Mouse (Mus musculus): Measurements from ENCODE around the gene Smtn. TPM values are rescaled to one million over a fixed set of nuclear protein-coding genes. Genes with fewer than 3 reads are reported as not detected.

The Smtn gene
- polyA plus RNA-seq, 1 experiment, result 4.4 TPM

DNA sequence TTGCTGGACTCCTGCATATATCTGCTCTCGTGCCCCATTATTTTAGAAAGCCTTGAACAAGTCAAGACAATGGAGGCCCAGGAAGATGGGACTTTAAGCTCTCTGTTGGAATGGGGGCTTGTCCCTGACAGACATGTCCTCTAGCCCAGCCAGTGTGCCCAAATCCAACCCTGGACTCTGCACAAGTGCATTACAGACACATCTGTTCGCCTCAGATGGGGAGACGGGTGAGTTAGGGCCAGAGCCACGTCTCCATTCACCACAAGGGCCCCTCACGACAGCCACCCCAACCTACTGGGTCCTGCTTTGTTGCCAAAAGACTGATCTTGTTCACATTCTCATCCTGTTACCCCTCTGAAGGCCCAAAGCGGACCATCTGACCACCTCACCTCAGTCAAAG, 12.2 kb downstream of the Smtn start:
- H3K4me1 ChIP-seq (ENCODE audit: control insufficient read depth, insufficient read depth, low read length), result no peaks in the 10 kb centered on the region
- no peak overlapping the region for H3K27ac ChIP-seq (ENCODE audit: control insufficient read depth, insufficient read depth, low read depth, low read length)
- no peak overlapping the region for H3K4me3 ChIP-seq (ENCODE audit: control insufficient read depth, low read depth, low read length)
- TF ChIP-seq POLR2A (IDR thresholded peaks at IDR 0.05; ENCODE audit: control insufficient read depth, low read depth, low read length) (no peak), CTCF (IDR thresholded peaks at IDR 0.05; ENCODE audit: control insufficient read depth, insufficient read depth, insufficient replicate concordance, low read depth, low read length) (no peak)
- no peaks in the 10 kb centered on the region for H3K27me3 ChIP-seq (ENCODE audit: control insufficient read depth, insufficient read depth, low read length)
- no peaks in the 10 kb centered on the region for H3K36me3 ChIP-seq (ENCODE audit: control insufficient read depth, insufficient read depth, low read length)

DNA sequence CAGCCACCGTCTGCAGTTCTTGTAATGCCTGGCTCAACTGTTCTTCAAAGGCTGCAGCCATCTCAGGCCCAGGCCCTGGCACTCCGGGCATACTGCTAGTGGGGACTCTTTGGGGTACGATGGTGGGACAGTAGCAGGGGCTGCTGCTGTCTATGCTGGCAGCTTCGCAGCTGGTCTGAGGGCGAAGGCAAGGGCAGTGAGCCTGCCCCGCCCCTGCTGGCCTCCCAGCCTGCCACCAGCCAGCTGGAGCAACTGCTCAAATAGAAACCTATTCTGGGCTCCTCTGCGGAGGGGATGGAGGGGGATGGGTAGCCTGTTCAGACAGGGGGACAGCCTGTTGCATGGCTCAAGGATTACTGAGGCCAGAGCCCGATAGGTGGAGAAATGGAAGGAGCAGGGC, 12.6 kb downstream of the Smtn start:
- H3K36me3 ChIP-seq (ENCODE audit: control insufficient read depth, insufficient read depth, low read length), result no peaks in the 10 kb centered on the region
- H3K4me1 ChIP-seq (ENCODE audit: control insufficient read depth, insufficient read depth, low read length), result no peaks in the 10 kb centered on the region
- no peak overlapping the region for H3K27ac ChIP-seq (ENCODE audit: control insufficient read depth, insufficient read depth, low read depth, low read length)
- TF ChIP-seq POLR2A (IDR thresholded peaks at IDR 0.05; ENCODE audit: control insufficient read depth, low read depth, low read length) (no peak), CTCF (IDR thresholded peaks at IDR 0.05; ENCODE audit: control insufficient read depth, insufficient read depth, insufficient replicate concordance, low read depth, low read length) (no peak)
- no peak overlapping the region for H3K4me3 ChIP-seq (ENCODE audit: control insufficient read depth, low read depth, low read length)
- H3K27me3 ChIP-seq (ENCODE audit: control insufficient read depth, insufficient read depth, low read length), result no peaks in the 10 kb centered on the region

GRCm38 (mm10) chr11:3526979-3527738, 13.3 kb downstream of the Smtn start:
- H3K36me3 ChIP-seq (ENCODE audit: control insufficient read depth, insufficient read depth, low read length), result no peaks in the 10 kb centered on the region
- H3K4me3 ChIP-seq (ENCODE audit: control insufficient read depth, low read depth, low read length), result no peak overlapping the region

GRCm38 (mm10) chr11:3526207-3526606, 14.2 kb downstream of the Smtn start:
- peaks cover 5% of the 10 kb centered on the region for H3K4me1 ChIP-seq (ENCODE audit: control insufficient read depth, insufficient read depth, low read length)
- H3K4me3 ChIP-seq (ENCODE audit: control insufficient read depth, low read depth, low read length), result no peak overlapping the region
- H3K36me3 ChIP-seq (ENCODE audit: control insufficient read depth, insufficient read depth, low read length), result no peaks in the 10 kb centered on the region
- H3K27me3 ChIP-seq (ENCODE audit: control insufficient read depth, insufficient read depth, low read length), result no peaks in the 10 kb centered on the region
- no peak overlapping the region for H3K27ac ChIP-seq (ENCODE audit: control insufficient read depth, insufficient read depth, low read depth, low read length)
- no peak for TF ChIP-seq CTCF (IDR thresholded peaks at IDR 0.05; ENCODE audit: control insufficient read depth, insufficient read depth, insufficient replicate concordance, low read depth, low read length)
- no peak for TF ChIP-seq POLR2A (IDR thresholded peaks at IDR 0.05; ENCODE audit: control insufficient read depth, low read depth, low read length)

More at GRCm38 (mm10) chr11:3526979-3527738, 13.3 kb downstream of the Smtn start:
- Histone ChIP-seq H3K27ac (ENCODE audit: control insufficient read depth, insufficient read depth, low read depth, low read length) (no peak overlapping the region), H3K4me1 (ENCODE audit: control insufficient read depth, insufficient read depth, low read length) (no peaks in the 10 kb centered on the region), H3K27me3 (ENCODE audit: control insufficient read depth, insufficient read depth, low read length) (no peaks in the 10 kb centered on the region)
- TF ChIP-seq CTCF (IDR thresholded peaks at IDR 0.05; ENCODE audit: control insufficient read depth, insufficient read depth, insufficient replicate concordance, low read depth, low read length) (no peak), POLR2A (IDR thresholded peaks at IDR 0.05; ENCODE audit: control insufficient read depth, low read depth, low read length) (no peak)

DNA sequence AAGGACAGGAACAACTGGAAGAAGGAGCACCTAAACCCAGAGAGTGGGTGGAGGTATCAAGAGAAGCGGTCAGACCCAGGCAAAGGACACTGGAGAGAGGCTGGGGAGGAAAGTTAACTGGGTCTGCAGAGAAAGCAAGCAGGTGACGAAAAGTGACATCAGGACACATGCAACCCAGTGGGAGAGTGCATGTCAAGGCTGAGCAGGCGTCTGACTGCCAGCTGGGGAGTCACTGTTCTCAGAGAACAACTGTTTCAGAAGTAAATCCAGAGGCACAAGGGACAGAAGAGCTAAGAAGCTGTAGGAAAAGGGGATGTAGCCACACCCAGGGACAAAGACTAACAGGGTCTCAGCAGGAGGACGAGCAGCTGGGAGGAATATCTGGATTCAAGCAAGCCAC, 14.9 kb downstream of the Smtn start:
- Histone ChIP-seq H3K27me3 (ENCODE audit: control insufficient read depth, insufficient read depth, low read length) (no peaks in the 10 kb centered on the region), H3K36me3 (ENCODE audit: control insufficient read depth, insufficient read depth, low read length) (no peaks in the 10 kb centered on the region), H3K27ac (ENCODE audit: control insufficient read depth, insufficient read depth, low read depth, low read length) (no peak overlapping the region), H3K4me1 (ENCODE audit: control insufficient read depth, insufficient read depth, low read length) (peaks cover 8% of the 10 kb centered on the region), H3K4me3 (ENCODE audit: control insufficient read depth, low read depth, low read length) (no peak overlapping the region)
- TF ChIP-seq POLR2A (IDR thresholded peaks at IDR 0.05; ENCODE audit: control insufficient read depth, low read depth, low read length) (no peak), CTCF (IDR thresholded peaks at IDR 0.05; ENCODE audit: control insufficient read depth, insufficient read depth, insufficient replicate concordance, low read depth, low read length) (no peak)

DNA sequence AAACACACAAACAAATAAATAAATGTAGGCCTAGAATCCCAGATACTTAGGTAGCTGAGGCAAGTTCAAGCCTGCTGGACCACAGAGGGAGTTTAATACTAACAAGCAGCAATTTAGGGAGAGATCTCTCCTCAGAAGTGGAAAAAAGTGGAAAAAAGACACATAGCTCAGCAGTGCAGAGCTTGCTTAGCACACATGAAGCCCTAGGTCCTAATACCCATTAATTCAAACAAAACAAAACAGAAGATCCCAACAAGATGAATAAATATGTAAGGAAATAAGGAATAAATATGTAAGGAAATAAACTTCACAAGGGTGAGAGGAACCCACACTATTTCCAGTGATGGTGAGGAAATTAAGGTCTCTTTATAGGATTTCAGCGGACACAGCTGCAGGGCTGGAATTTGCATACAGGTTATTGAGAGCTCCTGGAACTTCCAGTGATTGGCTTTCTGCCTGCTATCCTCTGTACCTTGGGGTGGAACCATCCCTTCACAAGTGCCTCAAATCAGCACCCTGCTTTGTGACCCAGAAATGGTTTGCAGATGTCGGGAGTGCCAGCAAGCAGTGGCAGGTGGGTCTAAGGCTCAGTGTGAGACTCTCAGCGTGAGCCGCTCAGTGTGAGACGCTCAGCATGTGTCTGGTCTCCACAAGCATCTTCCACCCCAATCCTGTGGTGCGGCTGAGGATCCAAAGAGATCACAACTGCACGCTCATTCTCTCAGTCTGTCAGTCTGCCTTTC, 16.4 kb downstream of the Smtn start:
- Histone ChIP-seq H3K4me3 (ENCODE audit: control insufficient read depth, low read depth, low read length) (no peak overlapping the region), H3K36me3 (ENCODE audit: control insufficient read depth, insufficient read depth, low read length) (no peaks in the 10 kb centered on the region), H3K27ac (ENCODE audit: control insufficient read depth, insufficient read depth, low read depth, low read length) (no peak overlapping the region), H3K4me1 (ENCODE audit: control insufficient read depth, insufficient read depth, low read length) (peaks cover 8% of the 10 kb centered on the region), H3K27me3 (ENCODE audit: control insufficient read depth, insufficient read depth, low read length) (no peaks in the 10 kb centered on the region)
- no peak for TF ChIP-seq CTCF (IDR thresholded peaks at IDR 0.05; ENCODE audit: control insufficient read depth, insufficient read depth, insufficient replicate concordance, low read depth, low read length)
- no peak for TF ChIP-seq POLR2A (IDR thresholded peaks at IDR 0.05; ENCODE audit: control insufficient read depth, low read depth, low read length)

DNA sequence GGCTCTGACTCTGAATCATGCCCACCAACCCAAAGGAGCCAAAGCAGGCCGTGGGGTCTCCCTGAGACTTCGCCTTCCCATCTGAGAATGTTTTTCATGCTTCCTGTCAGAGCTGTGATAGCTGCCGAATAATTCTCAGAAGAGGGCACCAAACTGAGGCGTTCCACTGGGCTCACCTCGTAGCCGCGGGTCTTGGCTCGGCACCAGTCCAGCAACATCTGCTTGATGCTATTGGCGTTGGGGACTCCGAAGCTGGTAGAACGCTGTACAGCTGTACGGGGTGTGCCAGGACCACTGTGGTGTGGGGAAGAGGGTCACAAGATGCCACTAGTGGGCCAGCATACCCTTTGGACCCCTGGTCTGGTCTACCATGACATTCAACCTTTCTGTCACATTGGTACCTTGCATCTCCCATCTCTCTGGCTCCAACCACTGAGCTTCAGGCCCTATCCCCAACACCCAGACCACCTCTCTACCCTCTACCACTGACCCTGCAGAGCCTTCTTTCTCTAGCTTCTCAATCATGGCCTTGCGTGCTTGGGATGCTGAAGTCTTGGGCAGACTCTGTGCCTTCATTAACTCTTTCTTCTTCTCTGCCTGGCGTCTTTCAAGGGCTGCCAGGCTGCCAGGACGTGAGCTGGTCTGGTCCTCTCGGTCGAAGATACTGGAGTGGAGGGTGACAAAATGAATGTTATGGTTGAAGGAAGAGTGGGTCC, 18.0 kb downstream of the Smtn start:
- H3K27me3 ChIP-seq (ENCODE audit: control insufficient read depth, insufficient read depth, low read length), result no peaks in the 10 kb centered on the region
- no peak overlapping the region for H3K4me3 ChIP-seq (ENCODE audit: control insufficient read depth, low read depth, low read length)

More for the DNA sequence above, 18.0 kb downstream of the Smtn start:
- Histone ChIP-seq H3K4me1 (ENCODE audit: control insufficient read depth, insufficient read depth, low read length) (peaks cover 17% of the 10 kb centered on the region), H3K27ac (ENCODE audit: control insufficient read depth, insufficient read depth, low read depth, low read length) (no peak overlapping the region), H3K36me3 (ENCODE audit: control insufficient read depth, insufficient read depth, low read length) (no peaks in the 10 kb centered on the region)
- no peak for TF ChIP-seq POLR2A (IDR thresholded peaks at IDR 0.05; ENCODE audit: control insufficient read depth, low read depth, low read length)
